Mouse (Mus musculus): ENCODE results near the gene Elmo1.

DNA sequence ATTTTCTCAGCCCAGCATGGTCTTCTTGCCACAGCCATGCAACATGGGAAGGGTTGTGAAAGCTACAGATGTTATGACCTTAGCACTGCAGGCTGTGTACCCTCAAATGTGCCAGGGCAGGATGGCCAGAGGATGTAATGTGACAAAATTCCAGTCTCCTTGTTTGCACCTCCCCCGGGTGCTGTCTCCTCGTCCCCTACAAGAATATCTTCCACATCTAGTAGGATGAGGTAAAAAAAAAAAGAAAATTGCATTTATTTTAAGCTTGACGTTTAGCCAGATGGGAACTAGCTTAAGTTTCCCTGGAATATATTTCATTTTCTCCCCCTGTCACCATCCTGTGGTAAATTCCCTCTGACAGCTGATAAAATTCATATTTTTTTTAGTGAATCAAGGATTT, 307.3 kb downstream of the Elmo1 start:
- TF ChIP-seq TAL1 (IDR thresholded peaks at IDR 0.05; ENCODE audit: low read length) (no peak), GATA1 (IDR thresholded peaks at IDR 0.05; ENCODE audit: low read length) (no peak)
